ENCODE assay signal across 12 mouse cellular contexts in genomic region chr9:49884516-49885343, GRCm38 (mm10).
DNase-seq lines count a peak whose midpoint lies in the region; ATAC-seq and TF ChIP-seq lines count a peak whose summit lies in the region.
"Had no signal": no experiment of that assay in that cellular context is flagged by ENCODE, and none has a peak within 500 bp of the region (broad histone marks: within the 10 kb centered on the region; RNA-seq: fewer than 3 reads in every experiment).

No protein-coding gene starts in this region.

- no peaks in the 10 kb centered on the region for H3K9me3 ChIP-seq in heart, embryonic 12.5 days (replicated peaks)
- H3K9me3 ChIP-seq in embryonic facial prominence, embryonic 15.5 days (replicated peaks) = no peaks in the 10 kb centered on the region
- H3K9me3 ChIP-seq in heart, postnatal 0 days (replicated peaks; ENCODE audit: control insufficient read depth, low read length) = no peaks in the 10 kb centered on the region
- H3K9me3 ChIP-seq: hindbrain, embryonic 13.5 days; midbrain, embryonic 10.5 days had no signal

- 64% methylated on average over 12 of the region's 12 CpGs for WGBS in heart, embryonic 12.5 days
- WGBS in embryonic facial prominence, embryonic 15.5 days = 62% methylated on average over 12 of the region's 12 CpGs
- 57% methylated on average over 12 of the region's 12 CpGs for WGBS in heart, postnatal 0 days

- 0 out of 2 replicates have a peak, but pooled peaks cover 7% of the 10 kb centered on the region for H3K4me1 ChIP-seq in heart, embryonic 12.5 days (replicated peaks)
- no peaks in the 10 kb centered on the region for H3K4me1 ChIP-seq in embryonic facial prominence, embryonic 15.5 days
- H3K4me1 ChIP-seq in heart, postnatal 0 days (ENCODE audit: control insufficient read depth, insufficient read depth) = peaks cover 8% of the 10 kb centered on the region

- no peak for TF ChIP-seq EP300 in heart, postnatal 0 days (IDR thresholded peaks at IDR 0.05; ENCODE audit: low read depth)

- no peak overlapping the region for H3K4me3 ChIP-seq in heart, embryonic 12.5 days
- no peak overlapping the region for H3K4me3 ChIP-seq in embryonic facial prominence, embryonic 15.5 days (replicated peaks)
- H3K4me3 ChIP-seq in heart, postnatal 0 days (ENCODE audit: low read depth, low read length) = no peak overlapping the region
- H3K4me3 ChIP-seq: hindbrain, embryonic 13.5 days; midbrain, embryonic 10.5 days had no signal

- peak; percentile 97 for DNase-seq in heart, adult 11 months
- peak; percentile 86 for DNase-seq in brain, embryonic 14.5 days (ENCODE audit: low read depth)
- peak; percentile 59 for DNase-seq in heart, postnatal 0 days (ENCODE audit: low spot score)
- DNase-seq in kidney, postnatal 36 days = no peak
- DNase-seq in kidney, adult 18-20 months = no peak
- no peak for DNase-seq in spleen, postnatal 14 days (ENCODE audit: low spot score in 2 of 2)
- DNase-seq: lung, embryonic 14.5 days; right cerebral cortex, postnatal 25 days had no signal

- H3K36me3 ChIP-seq in heart, embryonic 12.5 days = no peaks in the 10 kb centered on the region
- H3K36me3 ChIP-seq in embryonic facial prominence, embryonic 15.5 days = no peaks in the 10 kb centered on the region
- no peaks in the 10 kb centered on the region for H3K36me3 ChIP-seq in heart, postnatal 0 days (replicated peaks; ENCODE audit: control insufficient read depth, insufficient read depth, low read length)
- H3K36me3 ChIP-seq: hindbrain, embryonic 13.5 days; midbrain, embryonic 10.5 days had no signal

- H3K27me3 ChIP-seq in heart, embryonic 12.5 days (replicated peaks) = no peaks in the 10 kb centered on the region
- H3K27me3 ChIP-seq in embryonic facial prominence, embryonic 15.5 days = no peaks in the 10 kb centered on the region
- no peaks in the 10 kb centered on the region for H3K27me3 ChIP-seq in heart, postnatal 0 days (ENCODE audit: control insufficient read depth, insufficient read depth, low read length)

- TF ChIP-seq POLR2A in brain, embryonic 14.5 days (IDR thresholded peaks at IDR 0.05; ENCODE audit: borderline replicate concordance, extremely low read depth, insufficient read depth, insufficient read length, poor library complexity, severe bottlenecking) = no peak

- no peak for ATAC-seq in heart, embryonic 12.5 days (ENCODE audit: insufficient number of reproducible peaks, low FRiP score)
- peak; percentile 82 for ATAC-seq in embryonic facial prominence, embryonic 15.5 days (ENCODE audit: insufficient number of reproducible peaks, low FRiP score, low TSS enrichment, low read depth)
- ATAC-seq in heart, postnatal 0 days (ENCODE audit: insufficient read depth, low read depth) = peak; percentile 89

- H3K4me2 ChIP-seq in heart, embryonic 12.5 days = no peak overlapping the region
- no peak overlapping the region for H3K4me2 ChIP-seq in embryonic facial prominence, embryonic 15.5 days (replicated peaks)
- no peak overlapping the region for H3K4me2 ChIP-seq in heart, postnatal 0 days (ENCODE audit: low read depth, low read length)
- H3K4me2 ChIP-seq: hindbrain, embryonic 13.5 days; lung, embryonic 14.5 days had no signal

- no peak for TF ChIP-seq CTCF in brain, embryonic 14.5 days (IDR thresholded peaks at IDR 0.05; ENCODE audit: borderline replicate concordance, extremely low read depth, insufficient read depth, insufficient read length)
- no peak for TF ChIP-seq CTCF in heart, postnatal 0 days (IDR thresholded peaks at IDR 0.05; ENCODE audit: low read depth)

- no peak overlapping the region for H3K9ac ChIP-seq in heart, embryonic 12.5 days
- H3K9ac ChIP-seq in embryonic facial prominence, embryonic 15.5 days = no peak overlapping the region
- no peak overlapping the region for H3K9ac ChIP-seq in heart, postnatal 0 days (replicated peaks; ENCODE audit: low read depth, low read length)
- H3K9ac ChIP-seq: hindbrain, embryonic 13.5 days; lung, embryonic 14.5 days had no signal

- no peak overlapping the region for H3K27ac ChIP-seq in heart, embryonic 12.5 days (ENCODE audit: poor library complexity, severe bottlenecking)
- H3K27ac ChIP-seq in embryonic facial prominence, embryonic 15.5 days (replicated peaks) = no peak overlapping the region
- H3K27ac ChIP-seq in heart, postnatal 0 days (ENCODE audit: low read depth) = 0 out of 2 replicates have a peak overlapping the region, but pooled peaks have one; percentile 25
- H3K27ac ChIP-seq: hindbrain, embryonic 13.5 days; midbrain, embryonic 10.5 days had no signal

Comparison
In these comparisons a context has a peak if more than half of its experiments do, and no peak if none do; other contexts are left out.
1. DNase-seq: peak in heart, adult 11 months (single experiment), brain, embryonic 14.5 days (single experiment) and heart, postnatal 0 days (single experiment); none in kidney, postnatal 36 days (0 of 2), kidney, adult 18-20 months (single experiment) and spleen, postnatal 14 days (0 of 2).